Mouse (Mus musculus) kidney, embryonic 15.5 days (tissue): Measurements from ENCODE around the gene Gm45261. TPM values are rescaled to one million over a fixed set of nuclear protein-coding genes. Genes with fewer than 3 reads are reported as not detected.

Source experiments
- ATAC-seq: fragments of 200-750 bp; cut with Nextera tagmentation; replicated peaks from 2 replicates; pipeline ENCODE4 v1.8.0; 2017; ENCODE audit warnings: moderate TSS enrichment; ENCODE audit not compliant: low FRiP score
- H3K27ac ChIP-seq: fragments of 300-500 bp; sonication (generic); 2 replicates; pipeline ENCODE4 v1.5.1; 2015; ENCODE audit warnings: mild to moderate bottlenecking, inconsistent platforms
- H3K27me3 ChIP-seq: fragments of 300-500 bp; sonication (generic); 2 replicates; pipeline ENCODE4 v1.6.1; 2015; ENCODE audit warnings: inconsistent platforms
- H3K36me3 ChIP-seq: fragments of 300-500 bp; sonication (generic); 2 replicates; pipeline ENCODE4 v1.6.1; 2015; ENCODE audit warnings: inconsistent platforms
- H3K4me1 ChIP-seq: fragments of 300-500 bp; sonication (generic); 2 replicates; pipeline ENCODE4 v1.6.1; 2015; ENCODE audit warnings: inconsistent platforms
- H3K4me2 ChIP-seq: fragments of 300-500 bp; sonication (generic); 2 replicates; pipeline ENCODE4 v1.6.1; 2015; ENCODE audit warnings: moderate library complexity, mild to moderate bottlenecking, inconsistent platforms
- H3K4me3 ChIP-seq: fragments of 300-500 bp; sonication (generic); replicated peaks from 2 replicates; pipeline ENCODE4 v1.5.1; 2015; ENCODE audit warnings: mild to moderate bottlenecking, inconsistent platforms
- H3K9ac ChIP-seq: fragments of 300-500 bp; sonication (generic); 2 replicates; pipeline ENCODE4 v1.6.1; 2015; ENCODE audit warnings: mild to moderate bottlenecking, inconsistent platforms
- H3K9me3 ChIP-seq: fragments of 300-500 bp; sonication (generic); replicated peaks from 2 replicates; pipeline ENCODE4 v1.6.1; 2016; ENCODE audit warnings: inconsistent platforms
- WGBS: fragments of 180-500 bp; shearing (Covaris S2); methylation state at CpG from one replicate; pipeline ENCODE4 v1.1.7; 2015; ENCODE audit warnings: mixed read lengths; 5-methylcytosine and 5-hydroxymethylcytosine counted together
- polyA plus RNA-seq: library from polyadenylated mRNA; unstranded; fragments of >200 nt; fragmentation: Nextera tagmentation; extraction: Ambion mirVana; gene quantifications from 2 replicates; pipeline ENCODE4 v1.2.1, GENCODE M21; 2015

The Gm45261 gene
- polyA plus RNA-seq, 1 experiment from 2014 or later, result not detected

DNA sequence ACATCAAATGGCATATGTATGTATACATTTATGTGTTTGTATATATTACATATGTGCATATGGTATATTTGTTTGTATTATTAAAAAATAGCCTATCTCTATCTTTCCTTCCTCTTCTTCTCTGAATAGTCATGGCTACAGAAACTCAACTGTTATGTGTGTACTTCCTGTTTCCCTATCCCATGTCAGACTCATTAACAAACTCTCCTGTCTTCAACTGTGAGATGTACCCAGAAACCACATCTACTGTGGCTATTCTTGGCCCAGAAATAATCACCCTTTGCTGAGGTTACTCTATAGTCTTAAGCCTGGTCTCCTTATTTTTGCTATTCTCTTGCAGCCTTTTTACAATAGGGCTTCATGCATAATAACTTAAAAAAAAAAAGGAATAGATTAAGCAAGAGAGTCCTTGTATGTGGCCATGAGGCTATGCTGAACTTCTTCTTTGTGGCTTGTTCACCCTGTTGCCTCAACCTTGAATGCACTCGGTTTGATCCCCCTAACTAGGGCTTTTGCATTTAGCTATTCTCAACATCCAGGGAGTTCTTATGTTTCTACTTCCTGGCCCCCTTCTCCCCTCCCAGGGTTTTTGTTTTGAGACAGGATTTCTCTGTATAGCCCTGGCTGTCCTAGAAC lies 9.2 kb downstream of the Gm45261 start:
- no peak overlapping the region for H3K27ac ChIP-seq
- no peak overlapping the region for H3K4me2 ChIP-seq
- no peaks in the 10 kb centered on the region for H3K9me3 ChIP-seq
- H3K36me3 ChIP-seq, result no peaks in the 10 kb centered on the region
- H3K4me1 ChIP-seq, result no peaks in the 10 kb centered on the region
- no peaks in the 10 kb centered on the region for H3K27me3 ChIP-seq
- no peak overlapping the region for H3K9ac ChIP-seq
- H3K4me3 ChIP-seq, result no peak overlapping the region
- 78% methylated on average over 1 of the region's 1 CpGs for WGBS
- no peak for ATAC-seq

GRCm38 (mm10) chr1:80447554-80447953 lies 13.7 kb downstream of the Gm45261 start:
- no peak overlapping the region for H3K9ac ChIP-seq
- no peak overlapping the region for H3K27ac ChIP-seq
- WGBS, result 64% methylated on average over 1 of the region's 1 CpGs
- H3K4me1 ChIP-seq, result 0 out of 2 replicates have a peak, but pooled peaks cover 3% of the 10 kb centered on the region
- H3K9me3 ChIP-seq, result no peaks in the 10 kb centered on the region
- H3K4me2 ChIP-seq, result no peak overlapping the region
- ATAC-seq, result no peak
- no peaks in the 10 kb centered on the region for H3K36me3 ChIP-seq
- H3K4me3 ChIP-seq, result no peak overlapping the region
- no peaks in the 10 kb centered on the region for H3K27me3 ChIP-seq

- Histone ChIP-seq H3K9ac (no peak overlapping the region), H3K4me1 (no peaks in the 10 kb centered on the region), H3K4me3 (no peak overlapping the region), H3K4me2 (no peak overlapping the region), H3K27ac (no peak overlapping the region), H3K27me3 (no peaks in the 10 kb centered on the region), H3K36me3 (no peaks in the 10 kb centered on the region), H3K9me3 (no peaks in the 10 kb centered on the region)
- ATAC-seq, result no peak
- 45% methylated on average over 2 of the region's 2 CpGs for WGBS
Observed at GRCm38 (mm10) chr1:80440911-80441310, 20.3 kb downstream of the Gm45261 start.

DNA sequence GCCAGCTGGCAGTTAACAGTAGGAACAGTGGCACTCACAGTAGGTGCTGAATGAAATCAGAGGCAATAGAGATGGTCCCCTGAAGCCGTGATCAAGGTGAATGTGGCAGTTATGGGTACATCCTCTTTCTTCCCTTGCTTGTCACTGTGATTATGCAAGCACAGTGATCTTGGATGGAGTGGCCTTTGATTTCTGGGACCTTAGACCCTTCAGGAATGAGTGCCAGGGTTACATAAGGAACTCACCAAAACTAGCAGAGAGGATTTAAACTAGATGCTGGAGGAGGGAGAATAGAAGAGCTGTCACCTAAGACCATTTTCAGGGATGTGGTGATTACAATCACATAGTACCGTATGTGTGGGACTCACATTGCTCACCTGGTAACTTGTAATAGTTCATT lies 22.7 kb downstream of the Gm45261 start:
- Histone ChIP-seq H3K27me3 (no peaks in the 10 kb centered on the region), H3K27ac (no peak overlapping the region), H3K9ac (no peak overlapping the region), H3K36me3 (no peaks in the 10 kb centered on the region), H3K9me3 (no peaks in the 10 kb centered on the region), H3K4me3 (no peak overlapping the region), H3K4me1 (no peaks in the 10 kb centered on the region), H3K4me2 (no peak overlapping the region)
- WGBS, result 90% methylated on average over 2 of the region's 2 CpGs
- ATAC-seq, result no peak

GRCm38 (mm10) chr1:80427946-80428345 lies 33.3 kb downstream of the Gm45261 start:
- H3K4me2 ChIP-seq, result no peak overlapping the region
- no peaks in the 10 kb centered on the region for H3K36me3 ChIP-seq
- no peaks in the 10 kb centered on the region for H3K27me3 ChIP-seq
- no peaks in the 10 kb centered on the region for H3K9me3 ChIP-seq
- WGBS, result 71% methylated on average over 1 of the region's 1 CpGs
- H3K27ac ChIP-seq, result no peak overlapping the region
- no peak overlapping the region for H3K4me3 ChIP-seq
- H3K4me1 ChIP-seq, result no peaks in the 10 kb centered on the region
- no peak overlapping the region for H3K9ac ChIP-seq
- ATAC-seq, result no peak

GRCm38 (mm10) chr1:80427425-80427824 lies 33.8 kb downstream of the Gm45261 start:
- WGBS, result 55% methylated on average over 1 of the region's 1 CpGs
- H3K27me3 ChIP-seq, result no peaks in the 10 kb centered on the region
- no peak overlapping the region for H3K27ac ChIP-seq
- no peak overlapping the region for H3K9ac ChIP-seq
- no peak overlapping the region for H3K4me2 ChIP-seq
- H3K9me3 ChIP-seq, result no peaks in the 10 kb centered on the region
- H3K4me1 ChIP-seq, result no peaks in the 10 kb centered on the region
- H3K4me3 ChIP-seq, result no peak overlapping the region
- ATAC-seq, result no peak
- no peaks in the 10 kb centered on the region for H3K36me3 ChIP-seq

DNA sequence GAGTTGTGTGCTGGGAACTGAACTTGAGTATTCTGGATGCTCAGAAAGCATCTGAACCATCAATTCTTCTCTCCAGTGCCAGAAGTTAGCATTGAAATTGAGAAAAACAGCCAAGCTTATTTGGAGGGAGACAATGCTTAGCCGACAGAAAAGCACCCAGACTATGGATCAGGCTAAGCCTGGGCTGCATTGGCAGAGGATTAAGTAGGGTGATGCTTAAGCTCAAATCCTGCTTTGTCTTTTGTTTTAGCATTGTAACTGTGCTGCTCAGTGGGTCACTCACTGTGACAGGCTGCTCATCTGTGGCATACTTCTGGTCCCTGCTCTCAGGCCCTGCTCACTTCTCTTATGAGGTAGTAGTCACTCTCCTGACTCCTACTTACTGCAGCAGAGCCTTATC lies 36.6 kb downstream of the Gm45261 start:
- H3K4me1 ChIP-seq, result no peaks in the 10 kb centered on the region

GRCm38 (mm10) chr1:80418321-80419045 lies 42.8 kb downstream of the Gm45261 start:
- ATAC-seq, result no peak
- Histone ChIP-seq H3K27ac (no peak overlapping the region), H3K4me1 (no peaks in the 10 kb centered on the region), H3K4me3 (no peak overlapping the region), H3K4me2 (no peak overlapping the region), H3K9me3 (no peaks in the 10 kb centered on the region), H3K9ac (no peak overlapping the region), H3K36me3 (no peaks in the 10 kb centered on the region), H3K27me3 (no peaks in the 10 kb centered on the region)
- WGBS, result 82% methylated on average over 12 of the region's 12 CpGs

More for the DNA sequence above, 36.6 kb downstream of the Gm45261 start:
- no peaks in the 10 kb centered on the region for H3K27me3 ChIP-seq
- no peak overlapping the region for H3K4me2 ChIP-seq
- no peak overlapping the region for H3K27ac ChIP-seq
- H3K9me3 ChIP-seq, result no peaks in the 10 kb centered on the region
- 68% methylated on average over 1 of the region's 1 CpGs for WGBS
- no peak overlapping the region for H3K4me3 ChIP-seq
- H3K36me3 ChIP-seq, result no peaks in the 10 kb centered on the region
- no peak overlapping the region for H3K9ac ChIP-seq
- ATAC-seq, result no peak

DNA sequence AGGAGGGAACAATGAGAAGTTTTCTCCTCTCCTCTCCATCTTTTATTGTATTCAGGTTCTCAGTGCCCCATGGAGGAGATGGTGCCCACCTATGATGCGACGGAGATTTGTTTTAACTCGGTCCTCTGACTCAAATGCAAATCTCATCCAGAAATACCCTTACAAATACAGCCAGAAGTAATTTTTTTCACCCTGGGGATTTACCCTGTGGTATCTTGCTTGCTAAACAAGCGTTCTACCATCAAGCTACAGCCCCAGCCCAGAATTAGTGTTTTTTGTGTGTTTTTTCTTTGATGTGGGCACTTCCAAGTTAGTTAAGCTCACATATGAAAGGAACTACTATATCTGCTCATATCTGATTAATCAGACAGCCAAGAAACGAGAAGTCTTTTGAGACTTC lies 44.9 kb downstream of the Gm45261 start:
- WGBS, result 71% methylated on average over 5 of the region's 5 CpGs
- no peaks in the 10 kb centered on the region for H3K27me3 ChIP-seq
- H3K4me2 ChIP-seq, result no peak overlapping the region
- H3K36me3 ChIP-seq, result no peaks in the 10 kb centered on the region
- no peak for ATAC-seq
- H3K4me1 ChIP-seq, result no peaks in the 10 kb centered on the region
- no peaks in the 10 kb centered on the region for H3K9me3 ChIP-seq
- no peak overlapping the region for H3K27ac ChIP-seq
- no peak overlapping the region for H3K9ac ChIP-seq
- no peak overlapping the region for H3K4me3 ChIP-seq

DNA sequence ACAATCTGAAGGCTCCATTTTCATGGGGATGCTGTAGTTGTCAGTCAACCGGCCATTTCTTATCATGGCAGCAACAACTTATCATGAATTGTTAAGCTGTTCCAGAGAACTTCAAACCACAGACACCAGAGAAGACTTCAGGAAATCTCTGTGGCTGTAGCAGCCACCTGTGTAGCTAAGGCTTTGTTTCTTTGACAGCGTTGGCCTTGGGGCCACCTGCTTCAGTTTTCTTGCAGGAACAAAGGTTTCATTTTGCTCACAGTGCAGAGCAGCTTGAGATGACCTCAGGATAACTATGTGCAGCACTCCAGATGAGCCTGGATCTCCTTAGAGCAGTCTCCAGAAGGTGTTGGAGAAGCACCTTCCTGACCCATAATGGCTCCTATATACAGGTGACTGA lies 48.7 kb downstream of the Gm45261 start:
- H3K4me2 ChIP-seq, result no peak overlapping the region
- H3K4me3 ChIP-seq, result no peak overlapping the region

DNA sequence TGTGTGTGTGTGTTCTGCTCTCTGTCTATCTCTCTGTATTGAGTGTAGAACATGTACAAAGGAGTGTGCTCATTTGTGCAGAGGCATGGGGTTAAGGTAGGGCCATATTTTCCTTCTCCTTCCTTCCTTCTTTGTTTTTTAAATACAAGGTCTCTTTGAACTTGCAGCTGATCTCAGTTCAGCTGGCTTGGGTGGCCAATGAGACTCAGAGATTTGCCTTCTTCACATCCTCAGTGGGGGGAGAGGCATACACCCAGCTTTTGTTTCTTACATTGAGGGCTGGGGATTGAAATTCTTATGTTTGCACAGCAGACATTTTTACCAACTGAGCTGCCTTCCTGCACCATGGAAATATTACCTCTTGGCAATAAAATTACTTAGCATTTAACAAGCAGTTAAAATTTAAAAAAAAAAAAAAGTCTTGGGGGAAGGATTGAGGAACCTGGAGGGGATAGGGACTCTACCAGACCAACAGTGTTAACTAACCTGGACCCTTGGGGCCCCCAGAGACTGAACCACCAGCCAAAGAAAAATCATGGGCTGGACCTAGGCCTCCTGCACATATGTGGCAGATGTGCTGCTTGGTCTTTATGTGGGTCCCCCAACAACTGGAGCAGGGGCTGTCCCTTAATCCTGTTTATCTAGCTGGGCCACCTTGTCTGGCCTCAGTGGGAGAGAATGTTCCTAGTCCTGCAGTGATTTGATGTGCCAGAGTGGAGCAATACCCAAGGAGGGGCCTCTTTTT lies 50.8 kb downstream of the Gm45261 start:
- Histone ChIP-seq H3K27me3 (no peaks in the 10 kb centered on the region), H3K4me2 (no peak overlapping the region), H3K9me3 (no peaks in the 10 kb centered on the region; the same call in 1 of the 2 replicates), H3K4me1 (no peaks in the 10 kb centered on the region), H3K27ac (no peak overlapping the region), H3K4me3 (no peak overlapping the region), H3K36me3 (no peaks in the 10 kb centered on the region), H3K9ac (no peak overlapping the region)
- ATAC-seq, result no peak

More for the DNA sequence above, 48.7 kb downstream of the Gm45261 start:
- Histone ChIP-seq H3K4me1 (no peaks in the 10 kb centered on the region), H3K9ac (no peak overlapping the region), H3K36me3 (no peaks in the 10 kb centered on the region), H3K27me3 (no peaks in the 10 kb centered on the region), H3K9me3 (no peaks in the 10 kb centered on the region), H3K27ac (no peak overlapping the region)
- ATAC-seq, result no peak
- WGBS, result 74% methylated on average over 2 of the region's 2 CpGs

- Histone ChIP-seq H3K4me2 (no peak overlapping the region), H3K27ac (no peak overlapping the region), H3K36me3 (no peaks in the 10 kb centered on the region), H3K9ac (no peak overlapping the region), H3K27me3 (no peaks in the 10 kb centered on the region), H3K4me1 (no peaks in the 10 kb centered on the region), H3K4me3 (no peak overlapping the region), H3K9me3 (no peaks in the 10 kb centered on the region; the same call in 1 of the 2 replicates)
- 32% methylated on average over 6 of the region's 6 CpGs for WGBS
- no peak for ATAC-seq
Observed at GRCm38 (mm10) chr1:80409467-80410105, 51.7 kb downstream of the Gm45261 start.
